ENCODE assay signal across 15 mouse cellular contexts in genomic region chr2:110275424-110275823, GRCm38 (mm10). TPM values are rescaled to one million over a fixed set of nuclear protein-coding genes. Genes with fewer than 3 reads are reported as not detected.
DNase-seq lines count a peak whose midpoint lies in the region; ATAC-seq lines count a peak whose summit lies in the region.
"Had no signal": no experiment of that assay in that cellular context is flagged by ENCODE, and none has a peak within 500 bp of the region (broad histone marks: within the 10 kb centered on the region; RNA-seq: fewer than 3 reads in every experiment).

No protein-coding gene starts in this region.

- ATAC-seq in forebrain, embryonic 16.5 days = 0 out of 2 replicates have a peak, but pooled peaks have one; percentile 33
- no peak for ATAC-seq in forebrain, embryonic 13.5 days
- ATAC-seq in limb, embryonic 15.5 days (ENCODE audit: insufficient number of reproducible peaks, low FRiP score, low TSS enrichment, low read depth) = peak; percentile 81; the same call in 1 of the 2 replicates
- no peak for ATAC-seq in kidney, embryonic 15.5 days (replicated peaks; ENCODE audit: low FRiP score)
- ATAC-seq: intestine, embryonic 15.5 days had no signal

- 78% methylated on average over 2 of the region's 2 CpGs for WGBS in forebrain, embryonic 16.5 days
- WGBS in forebrain, embryonic 13.5 days = 76% methylated on average over 2 of the region's 2 CpGs
- WGBS in limb, embryonic 15.5 days = 24% methylated on average over 2 of the region's 2 CpGs
- WGBS in kidney, embryonic 15.5 days = 76% methylated on average over 2 of the region's 2 CpGs

- H3K9me3 ChIP-seq in forebrain, embryonic 16.5 days (ENCODE audit: control insufficient read depth, low read length) = no peaks in the 10 kb centered on the region
- no peaks in the 10 kb centered on the region for H3K9me3 ChIP-seq in forebrain, embryonic 13.5 days (replicated peaks)
- no peaks in the 10 kb centered on the region for H3K9me3 ChIP-seq in limb, embryonic 15.5 days
- no peaks in the 10 kb centered on the region for H3K9me3 ChIP-seq in kidney, embryonic 15.5 days (replicated peaks)
- H3K9me3 ChIP-seq: hindbrain, embryonic 10.5 days; intestine, embryonic 15.5 days; liver, embryonic 15.5 days; midbrain, embryonic 12.5 days had no signal

- no peaks in the 10 kb centered on the region for H3K27me3 ChIP-seq in forebrain, embryonic 16.5 days (replicated peaks; ENCODE audit: control insufficient read depth, insufficient read depth, low read length)
- H3K27me3 ChIP-seq in forebrain, embryonic 13.5 days = no peaks in the 10 kb centered on the region
- no peaks in the 10 kb centered on the region for H3K27me3 ChIP-seq in limb, embryonic 15.5 days
- no peaks in the 10 kb centered on the region for H3K27me3 ChIP-seq in kidney, embryonic 15.5 days
- H3K27me3 ChIP-seq: intestine, embryonic 15.5 days; liver, embryonic 15.5 days; midbrain, embryonic 12.5 days had no signal

- H3K27ac ChIP-seq in forebrain, embryonic 16.5 days (ENCODE audit: low read length) = no peak overlapping the region
- H3K27ac ChIP-seq in forebrain, embryonic 13.5 days = no peak overlapping the region
- H3K27ac ChIP-seq in limb, embryonic 15.5 days = 0 out of 2 replicates have a peak overlapping the region, but pooled peaks have one; percentile 17
- H3K27ac ChIP-seq in kidney, embryonic 15.5 days = no peak overlapping the region
- H3K27ac ChIP-seq: gastrocnemius, adult 2 months; hindbrain, embryonic 10.5 days; intestine, embryonic 15.5 days; liver, embryonic 15.5 days; midbrain, embryonic 12.5 days had no signal

- no peaks in the 10 kb centered on the region for H3K36me3 ChIP-seq in forebrain, embryonic 16.5 days (ENCODE audit: control insufficient read depth, insufficient read depth)
- no peaks in the 10 kb centered on the region for H3K36me3 ChIP-seq in forebrain, embryonic 13.5 days (ENCODE audit: poor library complexity, severe bottlenecking)
- no peaks in the 10 kb centered on the region for H3K36me3 ChIP-seq in limb, embryonic 15.5 days
- no peaks in the 10 kb centered on the region for H3K36me3 ChIP-seq in kidney, embryonic 15.5 days
- H3K36me3 ChIP-seq: hindbrain, embryonic 10.5 days; intestine, embryonic 15.5 days; liver, embryonic 15.5 days; midbrain, embryonic 12.5 days had no signal

- H3K4me1 ChIP-seq in forebrain, embryonic 16.5 days (replicated peaks; ENCODE audit: control insufficient read depth, insufficient read depth, low read length) = no peaks in the 10 kb centered on the region
- H3K4me1 ChIP-seq in forebrain, embryonic 13.5 days = no peaks in the 10 kb centered on the region
- H3K4me1 ChIP-seq in limb, embryonic 15.5 days = peaks cover 9% of the 10 kb centered on the region; the same call in 1 of the 2 replicates
- no peaks in the 10 kb centered on the region for H3K4me1 ChIP-seq in kidney, embryonic 15.5 days
- H3K4me1 ChIP-seq: hindbrain, embryonic 10.5 days; intestine, embryonic 15.5 days; liver, embryonic 15.5 days; midbrain, embryonic 12.5 days had no signal

- no peak overlapping the region for H3K4me2 ChIP-seq in forebrain, embryonic 16.5 days (ENCODE audit: low read length)
- H3K4me2 ChIP-seq in forebrain, embryonic 13.5 days = no peak overlapping the region
- no peak overlapping the region for H3K4me2 ChIP-seq in limb, embryonic 15.5 days
- no peak overlapping the region for H3K4me2 ChIP-seq in kidney, embryonic 15.5 days
- H3K4me2 ChIP-seq: intestine, embryonic 15.5 days; liver, embryonic 15.5 days; midbrain, embryonic 12.5 days had no signal

- no peak overlapping the region for H3K4me3 ChIP-seq in forebrain, embryonic 16.5 days (replicated peaks; ENCODE audit: low read length)
- no peak overlapping the region for H3K4me3 ChIP-seq in forebrain, embryonic 13.5 days
- no peak overlapping the region for H3K4me3 ChIP-seq in limb, embryonic 15.5 days
- H3K4me3 ChIP-seq in kidney, embryonic 15.5 days (replicated peaks) = no peak overlapping the region
- H3K4me3 ChIP-seq: gastrocnemius, adult 2 months; hindbrain, embryonic 10.5 days; intestine, embryonic 15.5 days; liver, embryonic 15.5 days; midbrain, embryonic 12.5 days had no signal

- peak; percentile 1 to 2 for DNase-seq in left cerebral cortex, adult 18-20 months (ENCODE audit: low spot score in 2 of 2)
- DNase-seq in left cerebral cortex, postnatal 4 days = no peak
- DNase-seq in right cerebral cortex, postnatal 10 days (ENCODE audit: low spot score in 2 of 2) = peak; percentile 21 to 28
- DNase-seq in right cerebral cortex, postnatal 14 days = no peak
- DNase-seq: adrenal gland, postnatal 10 days; cerebellum, postnatal 36 days; gastrocnemius, adult 2 months had no signal

- no peak overlapping the region for H3K9ac ChIP-seq in forebrain, embryonic 16.5 days (replicated peaks; ENCODE audit: low read depth, low read length)
- H3K9ac ChIP-seq in forebrain, embryonic 13.5 days = no peak overlapping the region
- H3K9ac ChIP-seq in limb, embryonic 15.5 days = no peak overlapping the region
- H3K9ac ChIP-seq in kidney, embryonic 15.5 days = no peak overlapping the region
- H3K9ac ChIP-seq: intestine, embryonic 15.5 days; liver, embryonic 15.5 days; midbrain, embryonic 12.5 days had no signal

- intact Hi-C loops in left cerebral cortex, postnatal 4 days (cut with DNase I) = no loop called here

RNA-seq across cellular contexts. Expression of gene Bbox1, which starts 38.9 kb away (rescaled TPM):
- 0.20 TPM in 1 of 2 replicates, not detected in the other for polyA plus RNA-seq in forebrain, embryonic 16.5 days (2015; fragmentation: Nextera tagmentation; extraction: Ambion mirVana)
- polyA plus RNA-seq in forebrain, embryonic 13.5 days (2015; fragmentation: Nextera tagmentation; extraction: Ambion mirVana) = 0.06 and 0.10 TPM in 2 replicates
- under 1 TPM; 0.35 to 0.40 TPM for total RNA-seq in left cerebral cortex, adult 18-20 months (2021)
- under 1 TPM; 0.32 to 0.48 TPM for total RNA-seq in left cerebral cortex, postnatal 4 days (2021)
- polyA plus RNA-seq in limb, embryonic 15.5 days (2015; fragmentation: Nextera tagmentation; extraction: Ambion mirVana) = 0.88 and 1.2 TPM in 2 replicates
- 0.10 and 0.14 TPM in 2 replicates for polyA plus RNA-seq in kidney, embryonic 15.5 days (2015; fragmentation: Nextera tagmentation; extraction: Ambion mirVana)
- polyA plus RNA-seq: hindbrain, embryonic 10.5 days had no signal

Comparison
In these comparisons a context has a peak if more than half of its experiments do, and no peak if none do; other contexts are left out.
1. ATAC-seq: peak in forebrain, embryonic 16.5 days (single experiment) and limb, embryonic 15.5 days (single experiment); none in forebrain, embryonic 13.5 days (single experiment) and kidney, embryonic 15.5 days (single experiment).
2. DNase-seq: peak in left cerebral cortex, adult 18-20 months (2 of 2) and right cerebral cortex, postnatal 10 days (2 of 2); none in left cerebral cortex, postnatal 4 days (single experiment) and right cerebral cortex, postnatal 14 days (single experiment).